Mouse (Mus musculus) embryonic facial prominence, embryonic 11.5 days (tissue): ENCODE measurements around the gene Car11. TPM values are rescaled to one million over a fixed set of nuclear protein-coding genes. Genes with fewer than 3 reads are reported as not detected.

Experiments
- ATAC-seq: fragments of 200-750 bp; cut with Nextera tagmentation; replicated peaks from 2 replicates; pipeline ENCODE4 v1.8.0; 2017; ENCODE audit warnings: low read depth; ENCODE audit not compliant: insufficient number of reproducible peaks, low FRiP score, low TSS enrichment
- DNase-seq: peaks from one replicate; pipeline ENCODE4 v3.0.0-alpha.2; 2015; ENCODE audit warnings: low spot score
- H3K27ac ChIP-seq: fragments of 300-500 bp; sonication (generic); replicated peaks from 2 replicates; pipeline ENCODE4 v1.5.1; 2014; ENCODE audit warnings: mild to moderate bottlenecking, low read depth, low read length, control low read depth
- H3K27me3 ChIP-seq: fragments of 300-500 bp; sonication (generic); 2 replicates; pipeline ENCODE4 v1.6.1; 2014; ENCODE audit warnings: mild to moderate bottlenecking, low read length, moderate library complexity, mixed read lengths; ENCODE audit not compliant: control insufficient read depth, insufficient read depth
- H3K36me3 ChIP-seq: fragments of 300-500 bp; sonication (generic); replicated peaks from 2 replicates; pipeline ENCODE4 v1.6.1; 2014; ENCODE audit warnings: low read depth, mild to moderate bottlenecking, low read length, moderate library complexity, mixed read lengths; ENCODE audit not compliant: control insufficient read depth, insufficient read depth
- H3K4me1 ChIP-seq: fragments of 300-500 bp; sonication (generic); 2 replicates; pipeline ENCODE4 v1.6.1; 2014; ENCODE audit warnings: low read length, mixed read lengths; ENCODE audit not compliant: control insufficient read depth, insufficient read depth
- H3K4me2 ChIP-seq: fragments of 300-500 bp; sonication (generic); 2 replicates; pipeline ENCODE4 v1.6.1; 2014; ENCODE audit warnings: low read depth, mild to moderate bottlenecking, control low read depth, low read length, moderate library complexity
- H3K4me3 ChIP-seq: fragments of 300-500 bp; sonication (generic); 2 replicates; pipeline ENCODE4 v1.5.1; 2014; ENCODE audit warnings: low read depth, low read length, control low read depth
- H3K9ac ChIP-seq: fragments of 300-500 bp; sonication (generic); replicated peaks from 2 replicates; pipeline ENCODE4 v1.6.1; 2014; ENCODE audit warnings: mild to moderate bottlenecking, control low read depth, low read length
- H3K9me3 ChIP-seq: fragments of 300-500 bp; sonication (generic); replicated peaks from 2 replicates; pipeline ENCODE4 v1.6.1; 2016; ENCODE audit warnings: mild to moderate bottlenecking, low read length, inconsistent platforms, mixed read lengths; ENCODE audit not compliant: control insufficient read depth
- WGBS: fragments of 180-500 bp; shearing (Covaris S2); extraction: QIAGEN DNeasy Blood & Tissue Kit; methylation state at CpG from one replicate; pipeline ENCODE4 v1.1.7; 2014; 5-methylcytosine and 5-hydroxymethylcytosine counted together
- polyA plus RNA-seq: library from polyadenylated mRNA; unstranded; fragments of >200 nt; fragmentation: Nextera tagmentation; extraction: Ambion mirVana; gene quantifications from 2 replicates; pipeline ENCODE4 v1.2.1, GENCODE M21; 2014

The Car11 gene
- polyA plus RNA-seq, 1 experiment from 2014 or later: 8.7 TPM

DNA sequence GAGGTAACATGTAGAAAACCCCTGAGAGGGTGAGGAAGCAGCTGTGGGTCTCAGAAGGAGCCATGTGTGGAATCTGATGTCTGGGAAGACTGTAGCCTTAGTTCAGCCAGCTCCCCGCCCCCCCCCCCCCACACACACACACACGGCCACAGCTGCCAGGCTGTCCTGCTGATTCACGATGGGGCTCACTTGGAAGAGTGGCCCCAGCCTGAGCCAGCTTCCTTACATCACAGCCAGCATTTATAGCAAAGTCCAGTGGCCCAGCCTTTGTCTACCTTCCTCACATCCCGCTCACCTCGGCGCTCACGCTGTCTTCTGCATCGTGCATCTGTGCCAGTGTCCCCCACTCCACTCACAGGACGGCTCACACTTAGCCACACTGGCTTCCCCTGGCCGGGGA lies 49.8 kb downstream of the Car11 start:
- WGBS: 58% methylated on average over 9 of the region's 10 CpGs

GRCm38 (mm10) chr7:45750162-45750561 lies 50.5 kb downstream of the Car11 start:
- H3K4me1 ChIP-seq: no peaks in the 10 kb centered on the region
- ATAC-seq: no peak
- H3K9me3 ChIP-seq: no peaks in the 10 kb centered on the region
- DNase-seq: no peak
- no peak overlapping the region for H3K4me3 ChIP-seq
- no peak overlapping the region for H3K4me2 ChIP-seq
- H3K27ac ChIP-seq: no peak overlapping the region
- no peaks in the 10 kb centered on the region for H3K36me3 ChIP-seq
- no peak overlapping the region for H3K9ac ChIP-seq
- 65% methylated on average over 9 of the region's 9 CpGs for WGBS
- H3K27me3 ChIP-seq: no peaks in the 10 kb centered on the region

More for the DNA sequence above, 49.8 kb downstream of the Car11 start:
- Histone ChIP-seq H3K27ac (no peak overlapping the region), H3K9ac (no peak overlapping the region), H3K9me3 (no peaks in the 10 kb centered on the region), H3K36me3 (no peaks in the 10 kb centered on the region), H3K27me3 (no peaks in the 10 kb centered on the region), H3K4me3 (no peak overlapping the region), H3K4me1 (no peaks in the 10 kb centered on the region), H3K4me2 (no peak overlapping the region)
- no peak for ATAC-seq
- DNase-seq: no peak

Other genes with a start within 250 kb of the Car11 start
- 4,830 and 5,123 TPM in 2 replicates for gene Ftl1, start 240.0 kb upstream of the Car11 start, polyA plus RNA-seq
- gene Bax, start 232.9 kb upstream of the Car11 start, polyA plus RNA-seq: 151 and 168 TPM in 2 replicates
- gene Tulp2, start 218.0 kb upstream of the Car11 start, polyA plus RNA-seq: 0.43 and 0.95 TPM in 2 replicates
- gene Gm45808, start 213.0 kb upstream of the Car11 start, polyA plus RNA-seq: not detected in 2 replicates
- gene Dhdh, start 211.0 kb upstream of the Car11 start, polyA plus RNA-seq: 2.6 and 3.1 TPM in 2 replicates
- gene Nucb1, start 189.4 kb upstream of the Car11 start, polyA plus RNA-seq: 96.7 and 107 TPM in 2 replicates
- gene Ppp1r15a, start 173.6 kb upstream of the Car11 start, polyA plus RNA-seq: 19.8 and 20.3 TPM in 2 replicates
- 0.62 and 1.3 TPM in 2 replicates for gene Plekha4, start 173.5 kb upstream of the Car11 start, polyA plus RNA-seq
- gene Hsd17b14, start 144.9 kb upstream of the Car11 start, polyA plus RNA-seq: 0.53 and 0.68 TPM in 2 replicates
- gene Bcat2, start 129.7 kb upstream of the Car11 start, polyA plus RNA-seq: 47.0 and 47.3 TPM in 2 replicates
- 0.22 TPM in 1 of 2 replicates, not detected in the other for gene Fgf21, start 84.4 kb upstream of the Car11 start, polyA plus RNA-seq
- gene Fut1, start 82.6 kb upstream of the Car11 start, polyA plus RNA-seq: 0.38 TPM in 1 of 2 replicates, not detected in the other
- gene Izumo1, start 78.0 kb upstream of the Car11 start, polyA plus RNA-seq: 0.08 and 0.11 TPM in 2 replicates
- 5.4 and 5.7 TPM in 2 replicates for gene Rasip1, start 72.4 kb upstream of the Car11 start, polyA plus RNA-seq
- gene Mamstr, start 59.9 kb upstream of the Car11 start, polyA plus RNA-seq: 1.4 and 1.8 TPM in 2 replicates
- 0.17 TPM in 1 of 2 replicates, not detected in the other for gene Fut2, start 33.4 kb upstream of the Car11 start, polyA plus RNA-seq
- gene Ntn5, start 15.8 kb upstream of the Car11 start, polyA plus RNA-seq: 0.25 TPM in 2 replicates
- 0.27 and 0.42 TPM in 2 replicates for gene Sec1, start 5.4 kb upstream of the Car11 start, polyA plus RNA-seq
- gene Dbp, start 5.2 kb downstream of the Car11 start, polyA plus RNA-seq: 4.9 and 5.6 TPM in 2 replicates
- gene Rpl18, start 15.6 kb downstream of the Car11 start, polyA plus RNA-seq: 1,026 and 1,114 TPM in 2 replicates
- gene Sphk2, start 18.2 kb downstream of the Car11 start, polyA plus RNA-seq: 14.9 and 17.3 TPM in 2 replicates
- gene Fam83e, start 21.4 kb downstream of the Car11 start, polyA plus RNA-seq: 0.21 and 0.35 TPM in 2 replicates
- gene Spaca4, start 26.0 kb downstream of the Car11 start, polyA plus RNA-seq: not detected in 2 replicates
- gene Lmtk3, start 83.9 kb downstream of the Car11 start, polyA plus RNA-seq: 2.9 and 3.2 TPM in 2 replicates
- gene Sult2b1, start 84.8 kb downstream of the Car11 start, polyA plus RNA-seq: 1.8 and 2.0 TPM in 2 replicates
- gene Cyth2, start 114.7 kb downstream of the Car11 start, polyA plus RNA-seq: 168 and 170 TPM in 2 replicates
- 2.1 and 2.7 TPM in 2 replicates for gene Kcnj14, start 124.9 kb downstream of the Car11 start, polyA plus RNA-seq
- 78.6 and 81.7 TPM in 2 replicates for gene Grwd1, start 131.1 kb downstream of the Car11 start, polyA plus RNA-seq
- 85.2 and 85.7 TPM in 2 replicates for gene Kdelr1, start 172.9 kb downstream of the Car11 start, polyA plus RNA-seq
- gene Grin2d, start 178.5 kb downstream of the Car11 start, polyA plus RNA-seq: 0.13 and 0.18 TPM in 2 replicates
- 0.85 and 1.0 TPM in 2 replicates for gene Syngr4, start 196.9 kb downstream of the Car11 start, polyA plus RNA-seq
- 2.7 and 3.9 TPM in 2 replicates for gene Tmem143, start 197.1 kb downstream of the Car11 start, polyA plus RNA-seq
- 24.9 and 29.2 TPM in 2 replicates for gene Emp3, start 221.6 kb downstream of the Car11 start, polyA plus RNA-seq
- 2.1 and 2.4 TPM in 2 replicates for gene Ccdc114, start 224.2 kb downstream of the Car11 start, polyA plus RNA-seq